Mouse (Mus musculus) erythroblast, embryonic 14.5 days (primary cell): ENCODE results near the gene Ifitm6. TPM values are rescaled to one million over a fixed set of nuclear protein-coding genes. Genes with fewer than 3 reads are reported as not detected.
A peak's percentile ranks its signal among the peaks of the same experiment; 100 is the strongest.
"Not testable (repeated sequence)": the region's sequence is repeated elsewhere in the genome, so short reads cannot be mapped to it uniquely, and the experiment has no call there.

ENCODE experiments used
- H3K27me3 ChIP-seq: 2 replicates; pipeline ENCODE4 v1.6.1; 2012; ENCODE audit warnings: inconsistent platforms; ENCODE audit not compliant: control insufficient read depth
- H3K36me3 ChIP-seq: 2 replicates; pipeline ENCODE4 v1.6.1; 2012; ENCODE audit warnings: mild to moderate bottlenecking, inconsistent platforms; ENCODE audit not compliant: control insufficient read depth
- H3K4me1 ChIP-seq: 2 replicates; pipeline ENCODE4 v1.6.1; 2012; ENCODE audit warnings: inconsistent platforms; ENCODE audit not compliant: control insufficient read depth
- H3K4me3 ChIP-seq: replicated peaks from 2 replicates; pipeline ENCODE3; 2012; ENCODE audit warnings: moderate library complexity, mild to moderate bottlenecking, inconsistent platforms
- H3K9me3 ChIP-seq: 2 replicates; pipeline ENCODE4 v1.6.1; 2012; ENCODE audit warnings: low read length, inconsistent platforms, mixed read lengths; ENCODE audit not compliant: control insufficient read depth
- GATA1 ChIP-seq: IDR thresholded peaks from 2 replicates; pipeline ENCODE4 v1.6.1; 2012; ENCODE audit warnings: low read length, inconsistent platforms, mixed read lengths
- TAL1 ChIP-seq: IDR thresholded peaks from 3 replicates; pipeline ENCODE4 v1.6.1; 2012; ENCODE audit warnings: low read length, inconsistent platforms, mixed read lengths
- polyA plus RNA-seq: library from polyadenylated mRNA; stranded (reverse); fragments of >175 nt; gene quantifications from 2 replicates; pipeline ENCODE4 v1.2.3, GENCODE M21; 2012

The Ifitm6 gene
- not detected in 2 replicates for polyA plus RNA-seq

DNA sequence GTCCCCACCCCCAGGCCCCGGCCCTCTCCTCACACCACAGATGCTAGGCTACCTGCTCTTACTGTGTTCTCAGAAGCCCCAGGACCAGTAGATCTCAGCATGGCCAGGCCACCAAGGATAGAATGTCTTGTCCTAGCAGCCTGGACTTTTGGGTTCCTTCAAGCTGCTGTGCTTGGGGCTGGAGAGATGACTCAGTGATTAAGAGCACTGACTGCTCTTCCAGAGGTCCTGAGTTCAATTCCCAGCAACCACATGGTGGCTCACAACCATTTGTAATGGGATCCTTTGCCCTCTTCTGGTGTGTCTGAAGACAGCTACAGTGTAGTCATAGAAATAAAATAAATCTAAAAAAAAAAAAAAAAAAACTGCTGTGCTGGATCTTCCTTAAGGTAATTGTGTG, at the start of gene Ifitm6:
Ifitm6 (minus strand) TSS at position 101 of the 400 bp plus-strand sequence.
- peaks cover 11% of the 10 kb centered on the region for H3K4me1 ChIP-seq
- not testable (repeated sequence) for H3K9me3 ChIP-seq, H3K36me3 ChIP-seq, H3K4me3 ChIP-seq, H3K27me3 ChIP-seq

DNA sequence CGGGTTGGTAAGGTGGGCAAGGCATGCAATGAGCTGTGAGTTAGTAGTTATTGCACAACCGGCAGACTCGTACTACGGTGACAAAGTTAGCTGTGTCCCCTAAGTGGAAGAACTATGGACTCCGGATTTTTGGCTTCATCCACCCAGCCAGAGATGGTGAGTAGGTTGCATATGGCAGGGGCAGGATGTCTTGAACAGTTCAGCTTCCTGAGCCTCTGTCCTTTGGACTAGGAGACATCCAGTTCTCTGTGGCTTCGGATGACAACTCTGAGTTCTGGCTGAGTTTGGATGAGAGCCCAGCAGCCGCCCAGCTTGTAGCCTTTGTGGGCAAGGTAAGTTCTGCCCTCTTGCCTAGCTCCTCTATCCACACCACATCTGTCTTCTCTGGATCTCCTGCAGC, 46.9 kb upstream of the Ifitm6 start:
- Histone ChIP-seq H3K4me3 (no peak overlapping the region), H3K36me3 (no peaks in the 10 kb centered on the region), H3K27me3 (peaks cover 76% of the 10 kb centered on the region), H3K9me3 (no peaks in the 10 kb centered on the region; the same call in 1 of the 2 replicates), H3K4me1 (peaks cover 22% of the 10 kb centered on the region)
- TF ChIP-seq TAL1 (no peak), GATA1 (no peak)

DNA sequence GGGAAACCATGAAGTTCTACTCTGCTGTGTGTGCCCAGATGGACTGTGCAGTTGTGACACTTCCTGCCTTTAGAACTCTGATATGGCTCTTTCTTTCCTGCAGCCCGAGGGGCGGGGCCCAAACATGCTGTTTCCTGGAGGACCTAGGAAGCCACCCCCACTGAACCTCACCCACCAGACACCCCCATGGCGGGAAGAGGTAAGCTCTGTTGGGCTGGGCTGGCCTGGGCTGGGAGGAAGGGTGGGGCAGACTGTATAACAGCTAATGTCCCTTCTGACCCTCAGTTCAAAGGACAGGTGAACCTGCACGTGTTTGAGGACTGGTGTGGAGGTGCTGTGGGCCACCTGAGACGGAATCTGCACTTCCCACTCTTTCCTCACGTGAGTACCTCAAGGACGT, 46.5 kb upstream of the Ifitm6 start:
- Histone ChIP-seq H3K27me3 (peaks cover 77% of the 10 kb centered on the region), H3K4me3 (no peak overlapping the region), H3K4me1 (peaks cover 22% of the 10 kb centered on the region), H3K36me3 (no peaks in the 10 kb centered on the region), H3K9me3 (no peaks in the 10 kb centered on the region; the same call in 1 of the 2 replicates)
- TF ChIP-seq GATA1: no peak
- no peak for TF ChIP-seq TAL1

DNA sequence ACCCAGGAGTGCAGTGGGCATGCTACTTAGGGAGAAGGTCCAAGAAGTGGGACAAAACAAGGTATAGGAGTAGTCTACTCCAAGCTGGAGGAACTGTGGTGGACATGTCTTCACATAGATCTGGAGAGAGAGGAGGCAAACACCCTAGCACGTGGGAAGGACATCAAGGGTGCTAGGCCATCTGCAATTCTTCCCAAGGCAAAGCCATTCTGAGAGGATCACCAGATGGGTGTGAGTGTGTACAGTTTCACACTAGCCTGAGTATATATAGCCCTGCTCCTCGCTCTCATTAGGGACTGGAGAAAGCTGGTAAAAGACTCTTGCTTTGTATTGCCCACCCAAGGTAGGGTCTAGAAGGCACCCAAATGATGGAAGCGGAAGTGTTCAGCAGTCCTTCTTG, 45.6 kb upstream of the Ifitm6 start:
- Histone ChIP-seq H3K36me3 (no peaks in the 10 kb centered on the region), H3K4me3 (no peak overlapping the region), H3K4me1 (peaks cover 22% of the 10 kb centered on the region), H3K27me3 (peaks cover 78% of the 10 kb centered on the region), H3K9me3 (no peaks in the 10 kb centered on the region; the same call in 1 of the 2 replicates)
- TF ChIP-seq TAL1 (no peak), GATA1 (no peak)

GRCm38 (mm10) chr7:141062525-141062924, 44.8 kb upstream of the Ifitm6 start:
- H3K36me3 ChIP-seq: no peaks in the 10 kb centered on the region
- TF ChIP-seq GATA1 (no peak), TAL1 (no peak)
- H3K4me1 ChIP-seq: peaks cover 22% of the 10 kb centered on the region
- H3K9me3 ChIP-seq: no peaks in the 10 kb centered on the region; the same call in 1 of the 2 replicates
- H3K27me3 ChIP-seq: peaks cover 78% of the 10 kb centered on the region
- H3K4me3 ChIP-seq: no peak overlapping the region

DNA sequence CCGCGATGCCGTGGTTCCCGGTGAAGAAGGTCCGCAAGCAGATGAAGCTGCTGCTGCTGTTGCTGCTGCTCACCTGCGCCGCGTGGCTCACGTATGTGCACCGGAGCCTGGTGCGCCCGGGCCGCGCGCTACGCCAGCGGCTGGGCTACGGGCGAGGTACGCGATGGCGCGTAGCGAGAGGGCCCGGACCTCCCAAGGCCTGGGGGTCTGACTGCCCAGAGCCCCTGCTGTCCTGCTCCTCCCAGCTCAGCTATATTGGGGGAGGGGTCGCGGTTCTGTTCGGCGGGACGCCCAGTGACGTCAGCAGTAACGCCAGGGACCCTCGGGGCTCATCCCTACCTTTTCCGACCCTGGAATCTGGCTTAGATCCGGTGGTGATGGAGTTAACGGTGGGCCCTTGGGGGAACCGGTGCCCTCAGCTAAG, 43.6 kb upstream of the Ifitm6 start:
- peaks cover 76% of the 10 kb centered on the region for H3K27me3 ChIP-seq
- peaks cover 22% of the 10 kb centered on the region for H3K4me1 ChIP-seq
- peak overlapping the region; percentile 31 for H3K4me3 ChIP-seq
- H3K36me3 ChIP-seq: no peaks in the 10 kb centered on the region
- no peaks in the 10 kb centered on the region; the same call in 1 of the 2 replicates for H3K9me3 ChIP-seq
- TF ChIP-seq TAL1 (no peak), GATA1 (no peak)

DNA sequence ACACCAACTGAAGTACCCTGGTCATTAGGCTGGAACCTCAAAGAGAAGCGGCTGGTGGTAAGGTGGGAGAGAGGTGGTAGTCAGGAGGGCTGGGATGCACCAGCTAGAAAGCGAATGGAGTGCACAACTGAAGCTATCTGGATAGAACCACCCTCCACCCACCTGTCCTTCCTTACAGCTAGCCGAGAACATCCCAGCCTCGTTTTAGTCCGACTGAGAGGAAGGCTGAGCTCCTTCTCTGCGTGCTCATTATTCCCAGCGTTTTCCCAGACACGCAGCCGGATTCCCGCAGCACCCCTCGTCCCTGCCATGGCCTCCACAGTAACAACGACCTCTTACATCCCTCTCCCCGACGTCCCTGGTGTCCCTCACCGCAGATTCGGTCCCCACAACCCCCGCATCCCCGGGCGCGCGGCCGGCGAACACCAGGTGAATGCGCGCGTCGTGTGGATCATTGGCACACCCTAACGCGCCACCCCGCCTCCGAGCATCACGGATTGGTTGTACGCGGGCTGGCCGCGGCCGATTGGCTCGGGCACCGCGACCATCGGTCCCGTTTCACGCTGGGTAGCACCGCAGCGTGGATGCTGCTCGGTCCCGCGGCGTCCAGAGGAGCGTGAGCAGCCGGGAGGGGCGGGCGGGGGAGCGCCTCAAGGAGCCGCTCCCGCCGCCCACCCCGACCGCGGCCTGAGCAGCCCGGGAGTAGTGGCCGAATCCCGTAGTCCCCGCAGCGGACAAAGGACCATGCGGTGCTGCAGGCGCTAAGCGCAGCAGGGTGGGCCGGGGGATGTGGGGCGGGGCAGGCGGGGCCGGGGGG, 42.9 kb upstream of the Ifitm6 start, which contains the start of gene B4galnt4:
B4galnt4 (plus strand) TSS at position 679 of the 817 bp plus-strand sequence.
- Histone ChIP-seq H3K27me3 (peaks cover 76% of the 10 kb centered on the region), H3K4me3 (peak within 1 kb of the TSS; percentile 31), H3K9me3 (peaks cover 2% of the 10 kb centered on the region), H3K36me3 (no peaks in the 10 kb centered on the region), H3K4me1 (peaks cover 22% of the 10 kb centered on the region)
- no peak for TF ChIP-seq TAL1
- no peak for TF ChIP-seq GATA1

GRCm38 (mm10) chr7:141059929-141060328, 42.2 kb upstream of the Ifitm6 start:
- no peaks in the 10 kb centered on the region for H3K36me3 ChIP-seq
- TF ChIP-seq GATA1: no peak
- TF ChIP-seq TAL1: no peak
- peaks cover 22% of the 10 kb centered on the region for H3K4me1 ChIP-seq
- H3K4me3 ChIP-seq: no peak overlapping the region
- H3K9me3 ChIP-seq: peaks cover 4% of the 10 kb centered on the region
- peaks cover 76% of the 10 kb centered on the region for H3K27me3 ChIP-seq

DNA sequence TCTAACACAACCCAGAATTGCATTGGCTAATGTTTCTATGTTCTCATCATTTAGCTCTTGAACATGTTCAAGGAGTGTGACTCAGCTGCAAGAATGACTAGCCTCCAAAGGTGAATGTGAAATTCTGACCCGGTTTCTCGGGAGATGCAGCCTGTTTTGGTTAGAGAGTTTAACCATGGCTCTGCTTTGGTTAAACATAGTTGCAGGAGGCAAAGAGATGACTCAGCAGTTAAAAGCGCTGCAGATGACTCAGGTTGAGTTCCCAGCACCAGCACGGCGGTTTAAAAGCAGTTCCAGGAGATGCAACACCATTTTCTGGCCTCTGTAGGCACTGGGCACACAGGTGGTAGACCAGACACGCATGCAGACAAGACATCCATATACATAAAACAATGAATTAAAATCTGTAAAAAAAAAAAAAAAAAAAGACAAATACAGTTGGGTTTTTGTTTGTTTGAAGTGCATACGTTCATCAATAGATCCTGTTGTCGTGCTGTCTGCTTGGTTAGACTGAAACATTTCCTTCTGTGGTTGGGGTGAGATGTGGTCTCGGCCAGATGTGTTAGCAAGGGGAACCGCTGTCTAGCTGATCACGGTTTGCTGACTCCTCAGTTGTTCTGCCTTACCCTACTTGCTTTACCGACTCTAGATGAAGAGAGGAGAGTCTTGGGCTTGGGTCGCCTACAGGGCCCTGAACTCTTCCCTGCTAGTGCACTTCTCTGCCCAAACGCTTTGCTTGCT, 41.0 kb upstream of the Ifitm6 start:
- H3K36me3 ChIP-seq: no peaks in the 10 kb centered on the region
- no peak overlapping the region for H3K4me3 ChIP-seq
- H3K9me3 ChIP-seq: peaks cover 4% of the 10 kb centered on the region
- peaks cover 22% of the 10 kb centered on the region for H3K4me1 ChIP-seq
- H3K27me3 ChIP-seq: peaks cover 65% of the 10 kb centered on the region
- TF ChIP-seq GATA1 (no peak), TAL1 (no peak)
